Mouse (Mus musculus) heart, postnatal 0 days (tissue): ENCODE results near the gene Sox15. TPM values are rescaled to one million over a fixed set of nuclear protein-coding genes. Genes with fewer than 3 reads are reported as not detected.

Experiments
- ATAC-seq: fragments of 200-750 bp; cut with Nextera tagmentation; 2 replicates; pipeline ENCODE4 v1.8.0; 2017; ENCODE audit warnings: low read depth, moderate number of reproducible peaks, moderate library complexity; ENCODE audit not compliant: insufficient read depth
- DNase-seq: peaks from one replicate; pipeline ENCODE4 v3.0.0-alpha.2; 2016; ENCODE audit warnings: low spot score
- H3K27ac ChIP-seq: fragments of 300-500 bp; sonication (generic); 2 replicates; pipeline ENCODE4 v1.5.1; 2014; ENCODE audit warnings: low read depth, mild to moderate bottlenecking
- H3K27me3 ChIP-seq: fragments of 300-500 bp; sonication (generic); 2 replicates; pipeline ENCODE4 v1.6.1; 2014; ENCODE audit warnings: low read length, mixed read lengths; ENCODE audit not compliant: control insufficient read depth, insufficient read depth
- H3K36me3 ChIP-seq: fragments of 300-500 bp; sonication (generic); replicated peaks from 2 replicates; pipeline ENCODE4 v1.6.1; 2014; ENCODE audit warnings: low read length, mixed read lengths; ENCODE audit not compliant: control insufficient read depth, insufficient read depth
- H3K4me1 ChIP-seq: fragments of 300-500 bp; sonication (generic); 2 replicates; pipeline ENCODE4 v1.6.1; 2014; ENCODE audit warnings: antibody characterized with exemption; ENCODE audit not compliant: control insufficient read depth, insufficient read depth
- H3K4me2 ChIP-seq: fragments of 300-500 bp; sonication (generic); 2 replicates; pipeline ENCODE4 v1.6.1; 2014; ENCODE audit warnings: low read depth, mild to moderate bottlenecking, low read length, moderate library complexity
- H3K4me3 ChIP-seq: fragments of 300-500 bp; sonication (generic); 2 replicates; pipeline ENCODE4 v1.5.1; 2014; ENCODE audit warnings: low read depth, low read length
- H3K9ac ChIP-seq: fragments of 300-500 bp; sonication (generic); replicated peaks from 2 replicates; pipeline ENCODE4 v1.6.1; 2014; ENCODE audit warnings: low read depth, low read length, mixed read lengths
- H3K9me3 ChIP-seq: fragments of 300-500 bp; sonication (generic); replicated peaks from 2 replicates; pipeline ENCODE4 v1.6.1; 2016; ENCODE audit warnings: low read length; ENCODE audit not compliant: control insufficient read depth
- CTCF ChIP-seq: IDR thresholded peaks from 2 replicates; pipeline ENCODE4 v1.5.1; 2016; ENCODE audit warnings: antibody characterized with exemption, control low read depth, low read depth
- EP300 ChIP-seq: IDR thresholded peaks from 2 replicates; pipeline ENCODE4 v1.6.1; 2016; ENCODE audit warnings: antibody characterized with exemption, low read depth
- WGBS: fragments of 180-500 bp; shearing (Covaris S2); extraction: QIAGEN DNeasy Blood & Tissue Kit; methylation state at CpG from one replicate; pipeline ENCODE4 v1.1.7; 2014; 5-methylcytosine and 5-hydroxymethylcytosine counted together
- polyA plus RNA-seq: library from polyadenylated mRNA; unstranded; fragments of >200 nt; fragmentation: Nextera tagmentation; extraction: Ambion mirVana; gene quantifications from 2 replicates; pipeline ENCODE4 v1.2.1, GENCODE M21; 2015
- total RNA-seq: library from RNA; depleted of rRNA; stranded (reverse); fragments of >200 nt; gene quantifications from 2 replicates; pipeline ENCODE4 v1.2.3, GENCODE M21; 2014; ENCODE audit warnings: low replicate concordance

Gene Sox15
- total and polyA plus RNA-seq, 2 experiments from 2014 or later = not detected

GRCm38 (mm10) chr11:69661221-69661881 lies 6.2 kb downstream of the Sox15 start:
- Histone ChIP-seq H3K4me3 (peak overlapping the region; percentile 52), H3K9me3 (no peaks in the 10 kb centered on the region), H3K36me3 (peaks cover 53% of the 10 kb centered on the region), H3K27me3 (no peaks in the 10 kb centered on the region), H3K27ac (peak overlapping the region; percentile 97), H3K9ac (peak overlapping the region; percentile 58), H3K4me1 (peaks cover 14% of the 10 kb centered on the region), H3K4me2 (peak overlapping the region; percentile 61)
- 58% methylated on average over 3 of the region's 3 CpGs for WGBS
- ATAC-seq = no peak
- DNase-seq = no peak
- TF ChIP-seq CTCF = no peak
- TF ChIP-seq EP300 = no peak

GRCm38 (mm10) chr11:69662213-69662966 lies 7.3 kb downstream of the Sox15 start, which contains the start of gene Mpdu1:
Mpdu1 (minus strand) TSS chr11:69662642.
- peak within 1 kb of the TSS; percentile 61 for H3K4me2 ChIP-seq
- ATAC-seq = peak; percentile 97
- H3K4me3 ChIP-seq = peak within 1 kb of the TSS; percentile 52
- H3K4me1 ChIP-seq = peaks cover 14% of the 10 kb centered on the region
- no peaks in the 10 kb centered on the region for H3K27me3 ChIP-seq
- H3K9ac ChIP-seq = peak within 1 kb of the TSS; percentile 58
- under 1% methylated on average over 48 of the region's 48 CpGs for WGBS
- H3K9me3 ChIP-seq = no peaks in the 10 kb centered on the region
- peak; percentile 45 for TF ChIP-seq CTCF
- peak; percentile 27; the same call in 1 of the 2 replicates for TF ChIP-seq EP300
- H3K36me3 ChIP-seq = peaks cover 51% of the 10 kb centered on the region
- H3K27ac ChIP-seq = peak within 1 kb of the TSS; percentile 97
- peak; percentile 96 for DNase-seq

- WGBS = 66% methylated on average over 13 of the region's 13 CpGs
- peaks cover 51% of the 10 kb centered on the region for H3K36me3 ChIP-seq
- TF ChIP-seq EP300 (no peak; the same call in 1 of the 2 replicates), CTCF (no peak)
- no peak for DNase-seq
- peak overlapping the region; percentile 58 for H3K9ac ChIP-seq
- no peak for ATAC-seq
- peak overlapping the region; percentile 97 for H3K27ac ChIP-seq
- H3K9me3 ChIP-seq = no peaks in the 10 kb centered on the region
- peak overlapping the region; percentile 52 for H3K4me3 ChIP-seq
- peaks cover 14% of the 10 kb centered on the region for H3K4me1 ChIP-seq
- peak overlapping the region; percentile 61 for H3K4me2 ChIP-seq
- H3K27me3 ChIP-seq = no peaks in the 10 kb centered on the region
Measured at GRCm38 (mm10) chr11:69662967-69663671, 8.0 kb downstream of the Sox15 start.

GRCm38 (mm10) chr11:69663795-69664194 lies 8.7 kb downstream of the Sox15 start:
- TF ChIP-seq EP300 = no peak
- no peak for TF ChIP-seq CTCF
- WGBS = 75% methylated on average over 6 of the region's 6 CpGs
- Histone ChIP-seq H3K4me3 (no peak overlapping the region), H3K27me3 (no peaks in the 10 kb centered on the region), H3K36me3 (peaks cover 51% of the 10 kb centered on the region), H3K9me3 (no peaks in the 10 kb centered on the region), H3K27ac (peak overlapping the region; percentile 97), H3K4me2 (no peak overlapping the region), H3K4me1 (peaks cover 14% of the 10 kb centered on the region), H3K9ac (no peak overlapping the region)
- ATAC-seq (no peak), DNase-seq (no peak)

- no peak overlapping the region for H3K4me3 ChIP-seq
- H3K4me2 ChIP-seq = no peak overlapping the region
- WGBS = 91% methylated on average over 7 of the region's 7 CpGs
- no peak overlapping the region for H3K9ac ChIP-seq
- H3K4me1 ChIP-seq = peaks cover 14% of the 10 kb centered on the region
- no peaks in the 10 kb centered on the region for H3K27me3 ChIP-seq
- TF ChIP-seq CTCF = no peak
- H3K36me3 ChIP-seq = peaks cover 56% of the 10 kb centered on the region
- DNase-seq (no peak), ATAC-seq (no peak)
- H3K9me3 ChIP-seq = no peaks in the 10 kb centered on the region
- H3K27ac ChIP-seq = no peak overlapping the region
Measured at GRCm38 (mm10) chr11:69664841-69665240, 9.7 kb downstream of the Sox15 start.
